Mouse (Mus musculus) bone marrow, adult 2 months (tissue): ENCODE data around the gene Atp8b3. TPM values are rescaled to one million over a fixed set of nuclear protein-coding genes. Genes with fewer than 3 reads are reported as not detected.

Experiments
- H3K27ac ChIP-seq: fragments of 200-500 bp; 2 replicates; pipeline ENCODE4 v1.5.1; 2012; ENCODE audit warnings: low read depth, mild to moderate bottlenecking, control low read depth, inconsistent platforms, low read length; ENCODE audit not compliant: control insufficient read depth, poor library complexity, insufficient read depth
- H3K4me1 ChIP-seq: fragments of 200-500 bp; 2 replicates; pipeline ENCODE4 v1.6.1; 2011; ENCODE audit warnings: low read length; ENCODE audit not compliant: control insufficient read depth, insufficient read depth
- H3K4me3 ChIP-seq: fragments of 200-500 bp; replicated peaks from 2 replicates; pipeline ENCODE3; 2011; ENCODE audit warnings: mild to moderate bottlenecking, low read depth, low read length, control low read depth; ENCODE audit not compliant: control insufficient read depth
- CTCF ChIP-seq: fragments of 200-500 bp; IDR thresholded peaks from 2 replicates; pipeline ENCODE4 v1.5.1; 2011; ENCODE audit warnings: low read length, control low read depth; ENCODE audit not compliant: control insufficient read depth, insufficient read depth
- POLR2A ChIP-seq: fragments of 200-500 bp; IDR thresholded peaks from 2 replicates; pipeline ENCODE4 v1.6.1; 2011; ENCODE audit warnings: low read depth, mild to moderate bottlenecking, control low read depth, low read length, borderline replicate concordance; ENCODE audit not compliant: control insufficient read depth
- WGBS: fragments of 180-500 bp; shearing (Covaris S2); methylation state at CpG from one replicate; pipeline ENCODE4 v1.1.7; 2018; 5-methylcytosine and 5-hydroxymethylcytosine counted together
- polyA plus RNA-seq: library from polyadenylated mRNA; stranded (reverse); fragments of >200 nt; gene quantifications from 2 replicates; pipeline ENCODE4 v1.2.4, GENCODE M21; 2011; ENCODE audit warnings: low replicate concordance; ENCODE audit not compliant: missing spikeins, insufficient read depth, insufficient read length

Atp8b3 gene
- polyA plus RNA-seq, 1 experiment: not detected

DNA sequence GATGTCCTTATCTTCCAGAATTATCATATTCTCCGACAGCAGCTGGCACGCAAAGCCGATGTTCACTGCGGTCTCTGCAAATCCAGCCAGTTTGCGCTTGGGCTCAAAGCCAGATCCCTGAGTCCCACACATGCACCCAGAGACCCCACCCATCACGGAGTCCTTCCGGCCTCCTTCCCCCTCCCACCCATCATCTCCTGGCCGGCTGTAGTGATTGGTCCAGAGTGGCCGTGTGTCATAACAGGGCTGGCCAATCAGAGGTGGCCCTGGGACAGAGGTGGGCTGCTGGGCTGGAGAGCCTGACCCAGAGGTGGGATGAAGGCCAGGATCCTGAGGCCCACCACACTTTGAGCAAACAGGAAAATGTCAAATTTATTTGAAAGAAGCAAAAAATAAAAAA, 12.8 kb downstream of the Atp8b3 start:
- 45% methylated on average over 9 of the region's 9 CpGs for WGBS

DNA sequence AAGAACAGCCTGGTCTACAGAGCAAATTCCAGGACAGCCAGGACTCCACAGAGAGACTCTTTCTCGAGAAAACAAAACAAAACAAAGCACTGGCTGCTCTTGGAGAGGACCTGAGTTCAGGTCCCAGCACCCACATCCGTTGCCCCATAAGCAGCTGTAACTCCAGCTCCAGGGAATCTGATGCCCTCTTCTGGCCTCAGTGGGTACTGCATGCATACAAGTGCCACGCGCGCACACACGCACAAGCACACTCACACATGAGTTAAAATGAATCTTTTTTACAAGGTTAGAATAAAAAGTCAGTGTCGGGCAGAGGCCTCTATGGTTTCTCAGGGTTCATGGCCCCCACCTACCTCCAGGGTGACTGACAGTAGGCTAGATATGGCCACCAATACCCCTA, 15.6 kb downstream of the Atp8b3 start:
- Histone ChIP-seq H3K4me3 (no peak overlapping the region), H3K4me1 (no peaks in the 10 kb centered on the region), H3K27ac (no peak overlapping the region)
- 91% methylated on average over 7 of the region's 7 CpGs for WGBS
- TF ChIP-seq POLR2A (no peak), CTCF (peak; percentile 56)

More for the DNA sequence above, 12.8 kb downstream of the Atp8b3 start:
- TF ChIP-seq POLR2A (no peak), CTCF (no peak)
- Histone ChIP-seq H3K4me3 (no peak overlapping the region), H3K4me1 (no peaks in the 10 kb centered on the region; the same call in 1 of the 2 replicates), H3K27ac (no peak overlapping the region)

DNA sequence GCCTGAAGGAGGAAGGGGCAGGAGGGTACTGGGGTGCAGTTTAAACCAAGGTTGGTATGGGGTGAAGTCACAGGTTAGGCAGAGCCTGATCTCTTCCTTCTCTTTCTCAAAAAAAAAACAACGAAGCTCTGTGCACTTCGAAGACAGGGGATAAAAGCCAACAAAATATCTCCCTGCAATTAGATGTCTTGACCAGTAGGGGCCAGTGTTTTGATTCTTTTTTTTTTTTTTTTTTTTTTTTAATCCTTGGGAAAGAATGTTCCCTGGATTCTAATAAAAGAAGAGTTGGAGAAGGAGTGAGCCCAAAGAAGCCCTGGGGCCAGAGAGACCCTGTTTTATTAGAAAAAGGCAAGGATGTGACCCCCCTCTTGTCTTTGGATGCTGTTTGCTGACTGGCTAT, 19.6 kb downstream of the Atp8b3 start:
- Histone ChIP-seq H3K4me3 (no peak overlapping the region), H3K4me1 (no peaks in the 10 kb centered on the region), H3K27ac (no peak overlapping the region)
- WGBS: 70% methylated on average over 2 of the region's 2 CpGs
- TF ChIP-seq POLR2A: no peak
- TF ChIP-seq CTCF: no peak

DNA sequence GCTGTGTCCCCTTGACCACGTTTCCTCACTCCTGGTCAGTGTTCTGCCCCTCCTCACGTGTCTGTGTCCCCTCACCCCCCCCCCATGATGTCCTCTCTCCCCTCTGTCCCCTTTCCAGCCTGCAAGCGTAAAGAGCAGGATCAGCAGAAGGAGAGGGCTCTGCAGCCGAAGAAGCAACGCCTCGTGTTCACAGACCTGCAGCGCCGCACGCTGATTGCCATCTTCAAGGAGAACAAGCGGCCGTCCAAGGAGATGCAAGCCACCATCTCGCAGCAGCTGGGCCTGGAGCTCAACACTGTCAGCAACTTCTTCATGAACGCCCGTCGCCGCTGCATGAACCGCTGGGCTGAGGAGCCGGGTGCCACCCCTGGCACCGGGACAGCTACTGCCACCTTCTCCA, 25.2 kb downstream of the Atp8b3 start:
- Histone ChIP-seq H3K4me1 (peaks cover 2% of the 10 kb centered on the region; the same call in 1 of the 2 replicates), H3K4me3 (no peak overlapping the region), H3K27ac (no peak overlapping the region)
- WGBS: 18% methylated on average over 19 of the region's 19 CpGs
- TF ChIP-seq POLR2A (no peak), CTCF (no peak)

DNA sequence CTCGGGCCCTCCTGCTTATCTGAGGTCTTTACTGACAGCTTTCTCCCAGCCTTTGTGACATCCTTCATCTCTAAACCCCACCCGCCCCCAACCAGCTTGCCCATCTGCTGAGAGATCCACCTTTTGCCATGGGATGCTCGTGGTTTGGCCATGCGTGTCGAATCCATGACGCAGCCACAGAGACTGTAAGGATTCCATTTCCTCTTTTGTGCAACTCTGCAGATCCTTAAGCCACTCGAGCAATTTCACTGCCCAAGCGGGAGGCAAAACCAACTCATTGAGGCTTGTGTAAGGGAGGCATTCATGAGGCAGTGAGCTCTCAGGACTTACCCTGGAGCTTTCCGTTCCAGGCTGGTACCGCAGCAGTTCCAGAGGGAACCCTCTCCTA, 28.7 kb downstream of the Atp8b3 start:
- Histone ChIP-seq H3K4me3 (no peak overlapping the region), H3K27ac (no peak overlapping the region), H3K4me1 (peaks cover 2% of the 10 kb centered on the region; the same call in 1 of the 2 replicates)
- 21% methylated on average over 10 of the region's 10 CpGs for WGBS
- TF ChIP-seq CTCF (no peak), POLR2A (no peak)

DNA sequence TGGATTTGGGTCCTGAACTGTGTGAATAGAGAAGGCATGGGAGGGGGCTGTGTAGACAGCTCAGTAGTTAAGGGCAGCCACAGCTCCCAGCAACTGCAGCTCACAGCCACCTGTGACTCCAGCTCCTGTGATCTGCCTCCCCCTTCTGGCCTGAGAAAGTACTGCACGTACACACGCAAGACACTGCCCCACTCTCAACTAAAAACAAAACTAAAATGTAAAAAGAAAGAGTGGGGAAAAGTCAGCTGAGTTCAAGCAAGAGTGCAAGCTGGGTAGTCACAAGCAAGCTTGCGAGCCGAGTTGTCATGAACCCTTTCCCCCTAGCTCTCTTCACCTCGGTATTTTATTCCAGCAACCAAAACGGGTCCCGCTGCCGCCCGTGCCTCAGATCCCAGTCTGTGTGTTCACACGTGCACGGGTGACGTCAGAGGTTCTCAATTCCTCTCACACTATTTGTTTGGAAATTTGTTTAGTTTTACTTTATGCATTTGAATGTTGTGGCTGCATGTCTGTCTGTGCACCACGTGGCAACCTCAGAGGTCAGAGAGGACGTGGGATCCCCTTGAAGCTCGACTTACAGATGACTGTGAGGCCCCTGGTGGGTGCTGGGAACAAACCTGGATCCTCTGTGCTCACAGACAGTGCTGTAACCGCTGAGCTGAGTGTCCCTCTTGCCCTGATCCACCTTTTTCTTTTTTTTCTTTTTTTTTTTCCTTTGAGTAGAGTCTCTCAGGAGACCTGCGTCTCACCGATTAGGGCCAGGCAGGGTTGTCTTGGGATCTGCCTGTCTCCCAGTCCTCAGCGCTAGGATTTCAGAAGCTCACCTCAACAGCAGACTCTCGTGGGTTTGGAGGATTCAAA, 29.3 kb downstream of the Atp8b3 start:
- H3K27ac ChIP-seq: no peak overlapping the region
- H3K4me1 ChIP-seq: peaks cover 2% of the 10 kb centered on the region; the same call in 1 of the 2 replicates
- peak; percentile 97 for TF ChIP-seq CTCF
- no peak for TF ChIP-seq POLR2A
- WGBS: 5% methylated on average over 20 of the region's 20 CpGs
- peak overlapping the region; percentile 73 for H3K4me3 ChIP-seq

DNA sequence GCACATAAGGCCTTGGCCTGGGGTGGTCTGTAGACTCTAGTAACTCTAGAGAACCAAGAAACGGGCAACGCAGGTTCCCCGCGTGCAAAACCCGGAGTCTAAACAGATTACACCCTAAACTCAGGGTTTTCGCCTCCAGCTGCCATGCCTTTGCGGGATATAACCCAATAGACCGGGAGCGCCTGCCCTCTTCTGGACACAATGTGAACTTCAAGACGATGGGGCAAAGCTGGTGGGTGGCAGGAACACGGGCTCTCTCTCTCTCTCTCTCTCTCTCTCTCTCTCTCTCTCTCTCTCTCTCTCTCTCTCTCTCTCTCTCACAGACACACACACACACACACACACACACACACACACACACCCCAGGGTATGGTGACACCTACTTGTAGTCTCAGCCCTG, 32.7 kb downstream of the Atp8b3 start:
- Histone ChIP-seq H3K27ac (no peak overlapping the region), H3K4me3 (no peak overlapping the region), H3K4me1 (peaks cover 2% of the 10 kb centered on the region; the same call in 1 of the 2 replicates)
- WGBS: under 1% methylated on average over 11 of the region's 11 CpGs
- TF ChIP-seq CTCF: peak; percentile 81
- TF ChIP-seq POLR2A: no peak

DNA sequence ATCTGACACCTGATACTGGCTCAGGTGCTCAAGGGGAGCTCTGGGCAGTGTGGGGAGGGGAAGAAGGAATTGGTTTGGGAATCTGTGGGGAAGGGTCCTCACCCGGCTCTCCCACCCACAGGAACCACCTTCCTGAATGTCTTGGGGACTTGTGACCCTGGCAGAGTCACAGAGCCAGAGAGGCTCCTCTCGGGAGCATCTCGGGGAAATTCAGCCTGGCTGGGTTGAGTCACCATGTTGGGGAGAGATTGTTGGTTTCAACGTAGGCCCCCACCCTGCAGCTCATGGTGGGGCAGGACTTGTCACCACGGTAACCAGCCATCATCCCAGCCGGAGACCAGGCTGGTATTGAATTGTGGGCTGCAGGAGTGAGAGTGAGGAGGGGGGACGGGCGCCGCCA, 34.2 kb downstream of the Atp8b3 start:
- peaks cover under 1% of the 10 kb centered on the region; the same call in 1 of the 2 replicates for H3K4me1 ChIP-seq
- no peak overlapping the region for H3K4me3 ChIP-seq
- no peak for TF ChIP-seq CTCF
- no peak for TF ChIP-seq POLR2A
- WGBS: 6% methylated on average over 9 of the region's 9 CpGs
- no peak overlapping the region for H3K27ac ChIP-seq
